Mouse (Mus musculus) heart, embryonic 15.5 days (tissue): ENCODE results near the gene Coq8a. TPM values are rescaled to one million over a fixed set of nuclear protein-coding genes. Genes with fewer than 3 reads are reported as not detected.
A peak's percentile ranks its signal among the peaks of the same experiment; 100 is the strongest.

ENCODE experiments used
- ATAC-seq: fragments of 200-750 bp; cut with Nextera tagmentation; replicated peaks from 2 replicates; pipeline ENCODE4 v1.8.0; 2017; ENCODE audit warnings: low read depth, moderate TSS enrichment; ENCODE audit not compliant: insufficient number of reproducible peaks, insufficient read depth, low FRiP score
- H3K27ac ChIP-seq: fragments of 300-500 bp; sonication (generic); 2 replicates; pipeline ENCODE4 v1.5.1; 2015; ENCODE audit warnings: mild to moderate bottlenecking, inconsistent platforms
- H3K27me3 ChIP-seq: fragments of 300-500 bp; sonication (generic); 2 replicates; pipeline ENCODE4 v1.6.1; 2015; ENCODE audit warnings: inconsistent platforms
- H3K36me3 ChIP-seq: fragments of 300-500 bp; sonication (generic); 2 replicates; pipeline ENCODE4 v1.6.1; 2015; ENCODE audit warnings: mild to moderate bottlenecking, inconsistent platforms
- H3K4me1 ChIP-seq: fragments of 300-500 bp; sonication (generic); replicated peaks from 2 replicates; pipeline ENCODE4 v1.6.1; 2015; ENCODE audit warnings: inconsistent platforms
- H3K4me2 ChIP-seq: fragments of 300-500 bp; sonication (generic); 2 replicates; pipeline ENCODE4 v1.6.1; 2015; ENCODE audit warnings: inconsistent platforms, mild to moderate bottlenecking, moderate library complexity
- H3K4me3 ChIP-seq: fragments of 300-500 bp; sonication (generic); 2 replicates; pipeline ENCODE4 v1.5.1; 2015; ENCODE audit warnings: mild to moderate bottlenecking, inconsistent platforms
- H3K9ac ChIP-seq: fragments of 300-500 bp; sonication (generic); 2 replicates; pipeline ENCODE4 v1.6.1; 2015; ENCODE audit warnings: mild to moderate bottlenecking, inconsistent platforms
- H3K9me3 ChIP-seq: fragments of 300-500 bp; sonication (generic); replicated peaks from 2 replicates; pipeline ENCODE4 v1.6.1; 2016; ENCODE audit warnings: inconsistent platforms
- WGBS: fragments of 180-500 bp; shearing (Covaris S2); methylation state at CpG from one replicate; pipeline ENCODE4 v1.1.7; 2015; ENCODE audit warnings: mixed read lengths; 5-methylcytosine and 5-hydroxymethylcytosine counted together
- polyA plus RNA-seq: library from polyadenylated mRNA; unstranded; fragments of >200 nt; fragmentation: Nextera tagmentation; extraction: Ambion mirVana; gene quantifications from 2 replicates; pipeline ENCODE4 v1.2.1, GENCODE M21; 2015

The Coq8a gene
- polyA plus RNA-seq, 1 experiment from 2014 or later = 66.7 TPM

DNA sequence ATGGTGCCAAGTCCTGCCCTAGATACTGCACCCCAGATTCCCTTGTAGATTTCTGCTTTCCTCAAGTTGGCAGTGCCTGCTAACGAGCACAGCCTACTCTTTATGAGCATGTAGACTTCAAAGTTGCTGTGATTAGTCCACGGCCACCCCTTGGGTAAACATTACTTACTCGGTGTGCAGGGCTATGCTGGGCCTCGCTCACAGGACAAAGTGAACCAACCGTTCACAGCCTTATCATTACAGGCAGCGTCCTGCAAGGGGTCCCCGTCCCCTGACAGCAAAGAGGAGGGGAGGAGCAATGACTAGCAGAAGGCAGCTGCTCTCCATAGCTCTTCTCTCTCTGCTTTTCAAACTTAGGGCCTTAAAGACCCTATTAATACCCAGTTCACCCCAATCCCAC is 14.6 kb downstream of the Coq8a start:
- no peak for ATAC-seq
- H3K27me3 ChIP-seq = no peaks in the 10 kb centered on the region
- H3K4me3 ChIP-seq = no peak overlapping the region
- no peak overlapping the region for H3K9ac ChIP-seq
- H3K4me1 ChIP-seq = peaks cover 52% of the 10 kb centered on the region
- no peaks in the 10 kb centered on the region for H3K36me3 ChIP-seq
- H3K27ac ChIP-seq = peak overlapping the region; percentile 84
- H3K4me2 ChIP-seq = no peak overlapping the region
- no peaks in the 10 kb centered on the region for H3K9me3 ChIP-seq
- 28% methylated on average over 7 of the region's 7 CpGs for WGBS

DNA sequence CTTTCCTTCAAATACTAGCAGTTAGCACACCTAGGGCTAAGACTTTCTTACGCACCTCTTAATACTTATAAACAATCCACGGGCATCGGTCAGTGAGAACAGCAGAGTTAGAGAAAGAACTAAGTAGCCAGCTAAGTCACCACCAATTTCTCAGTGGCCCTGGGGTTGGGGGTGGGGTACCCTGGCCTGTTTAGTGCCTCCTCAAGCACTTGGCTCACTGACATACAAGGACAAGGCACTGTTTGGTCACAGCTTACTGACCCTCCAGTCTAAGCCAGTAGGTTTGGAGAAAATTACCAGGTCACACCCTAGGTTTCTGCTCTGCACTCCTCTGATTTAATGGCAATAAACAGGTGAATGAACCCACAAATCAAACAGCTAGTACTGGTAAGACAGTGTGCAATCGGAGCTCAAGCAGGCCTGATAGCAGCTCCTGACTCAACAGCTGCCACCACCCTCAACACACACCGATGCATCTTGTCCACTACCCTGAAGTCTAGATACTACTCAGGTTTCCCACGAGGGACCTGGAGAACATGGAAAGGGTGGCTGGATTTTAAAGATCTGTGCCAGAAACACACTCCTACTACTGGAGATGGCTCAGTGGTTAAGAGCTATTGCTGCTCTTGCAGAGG is 15.8 kb downstream of the Coq8a start:
- H3K4me3 ChIP-seq = no peak overlapping the region
- no peak for ATAC-seq
- no peak overlapping the region for H3K4me2 ChIP-seq
- H3K4me1 ChIP-seq = peaks cover 54% of the 10 kb centered on the region
- H3K9ac ChIP-seq = no peak overlapping the region
- 84% methylated on average over 6 of the region's 6 CpGs for WGBS
- H3K36me3 ChIP-seq = no peaks in the 10 kb centered on the region
- H3K27me3 ChIP-seq = no peaks in the 10 kb centered on the region
- H3K9me3 ChIP-seq = no peaks in the 10 kb centered on the region
- H3K27ac ChIP-seq = no peak overlapping the region

DNA sequence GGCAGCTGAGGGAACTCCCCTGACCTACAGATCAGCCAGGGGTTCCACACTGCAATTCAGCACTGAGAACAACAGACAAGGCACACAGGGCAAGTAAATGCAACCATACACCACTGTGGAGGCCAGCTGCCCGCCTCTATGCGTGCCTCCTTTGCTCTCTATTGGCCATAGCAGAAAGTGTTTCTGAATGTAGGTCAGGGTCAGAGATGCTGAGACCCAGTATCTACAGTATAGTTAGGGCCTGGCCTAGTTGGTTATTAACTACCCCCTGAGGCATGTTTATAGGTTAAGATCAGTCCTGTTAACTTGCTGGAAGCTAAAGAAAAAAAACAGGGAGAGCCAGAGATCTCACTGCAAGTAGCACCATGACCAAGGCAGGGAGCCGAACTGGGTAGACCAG is 16.7 kb downstream of the Coq8a start:
- Histone ChIP-seq H3K4me3 (no peak overlapping the region), H3K36me3 (no peaks in the 10 kb centered on the region), H3K9me3 (no peaks in the 10 kb centered on the region), H3K4me2 (no peak overlapping the region), H3K9ac (no peak overlapping the region), H3K27ac (no peak overlapping the region), H3K4me1 (peaks cover 54% of the 10 kb centered on the region), H3K27me3 (no peaks in the 10 kb centered on the region)
- 73% methylated on average over 3 of the region's 3 CpGs for WGBS
- no peak for ATAC-seq

DNA sequence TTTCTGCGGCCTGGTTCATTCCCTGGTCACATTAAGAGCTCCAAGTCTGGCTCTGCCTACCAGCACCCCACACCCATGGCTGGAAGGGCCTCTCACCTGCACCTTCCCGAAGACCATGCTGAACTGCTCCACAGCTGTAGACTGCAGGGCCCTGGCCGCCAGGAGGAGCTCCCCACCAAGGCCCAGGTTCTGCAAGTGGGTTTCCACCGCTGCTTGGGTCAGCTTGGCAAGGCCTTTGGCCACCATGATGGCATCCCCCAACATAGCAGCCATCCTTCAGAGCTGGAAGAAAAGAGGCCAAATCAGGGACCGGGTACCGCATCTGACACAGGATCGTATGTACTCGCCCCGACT is 17.5 kb downstream of the Coq8a start:
- Histone ChIP-seq H3K9me3 (no peaks in the 10 kb centered on the region), H3K27ac (no peak overlapping the region), H3K4me1 (peaks cover 48% of the 10 kb centered on the region), H3K9ac (no peak overlapping the region), H3K4me3 (no peak overlapping the region), H3K36me3 (no peaks in the 10 kb centered on the region), H3K4me2 (no peak overlapping the region), H3K27me3 (no peaks in the 10 kb centered on the region)
- 86% methylated on average over 9 of the region's 9 CpGs for WGBS
- ATAC-seq = no peak

DNA sequence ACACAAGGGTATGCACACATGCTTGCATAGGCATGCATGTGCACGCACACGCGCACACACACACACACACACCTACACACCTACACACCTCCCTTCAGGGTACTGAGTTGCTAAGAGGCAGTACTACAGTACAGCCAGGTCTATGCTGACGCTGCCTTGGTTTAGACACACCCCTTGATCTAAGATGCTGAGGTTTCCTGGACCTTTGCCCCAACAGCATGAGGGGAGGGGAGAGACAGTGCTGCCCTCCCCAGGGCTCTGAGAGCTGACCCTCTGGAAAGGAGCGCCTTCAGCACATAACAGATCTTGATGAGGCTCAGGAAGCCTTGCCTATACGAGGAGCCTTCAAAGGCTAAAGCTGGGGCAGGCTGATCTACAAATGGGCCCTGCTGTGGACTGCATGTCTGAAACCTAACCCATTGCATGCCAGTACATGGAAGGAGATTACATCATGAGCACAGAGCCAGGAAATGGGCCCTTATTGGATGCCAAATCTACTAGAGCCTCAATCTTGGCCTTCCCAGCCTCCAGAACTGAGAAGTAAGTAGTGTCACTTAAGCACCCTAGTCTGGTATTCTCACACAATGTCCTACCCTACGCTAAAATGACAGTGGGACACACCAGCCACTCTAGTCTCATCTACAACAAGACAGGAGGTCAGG is 18.0 kb downstream of the Coq8a start:
- no peak for ATAC-seq
- H3K4me3 ChIP-seq = no peak overlapping the region
- 86% methylated on average over 7 of the region's 7 CpGs for WGBS
- H3K27ac ChIP-seq = no peak overlapping the region
- H3K4me1 ChIP-seq = peaks cover 43% of the 10 kb centered on the region
- H3K36me3 ChIP-seq = no peaks in the 10 kb centered on the region
- no peaks in the 10 kb centered on the region for H3K9me3 ChIP-seq
- H3K27me3 ChIP-seq = no peaks in the 10 kb centered on the region
- no peak overlapping the region for H3K4me2 ChIP-seq
- no peak overlapping the region for H3K9ac ChIP-seq

DNA sequence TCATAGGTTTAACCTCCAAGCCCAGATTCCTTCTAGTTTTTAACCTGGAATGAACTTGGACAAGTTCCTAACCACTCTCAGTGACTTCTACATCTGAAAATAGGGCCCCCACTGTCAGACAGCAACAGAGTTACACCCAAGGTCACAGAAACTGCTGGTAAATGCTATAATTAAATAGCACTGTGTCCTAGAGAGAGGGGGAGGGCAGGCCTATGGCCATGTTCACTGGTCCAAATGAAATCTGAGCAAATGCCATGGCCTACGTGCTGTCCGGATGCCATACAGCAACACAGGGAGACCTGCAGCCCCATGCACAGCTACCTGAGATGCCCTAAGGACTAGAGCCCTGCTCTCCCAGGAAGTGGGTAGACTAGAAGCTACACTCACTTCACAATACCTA is 19.6 kb downstream of the Coq8a start:
- no peak overlapping the region for H3K9ac ChIP-seq
- H3K36me3 ChIP-seq = no peaks in the 10 kb centered on the region
- no peak; the same call in 1 of the 2 replicates for ATAC-seq
- H3K27ac ChIP-seq = peak overlapping the region; percentile 62
- no peak overlapping the region for H3K4me2 ChIP-seq
- no peak overlapping the region for H3K4me3 ChIP-seq
- H3K9me3 ChIP-seq = no peaks in the 10 kb centered on the region
- H3K27me3 ChIP-seq = no peaks in the 10 kb centered on the region
- WGBS = 66% methylated on average over 2 of the region's 2 CpGs
- H3K4me1 ChIP-seq = peaks cover 29% of the 10 kb centered on the region

DNA sequence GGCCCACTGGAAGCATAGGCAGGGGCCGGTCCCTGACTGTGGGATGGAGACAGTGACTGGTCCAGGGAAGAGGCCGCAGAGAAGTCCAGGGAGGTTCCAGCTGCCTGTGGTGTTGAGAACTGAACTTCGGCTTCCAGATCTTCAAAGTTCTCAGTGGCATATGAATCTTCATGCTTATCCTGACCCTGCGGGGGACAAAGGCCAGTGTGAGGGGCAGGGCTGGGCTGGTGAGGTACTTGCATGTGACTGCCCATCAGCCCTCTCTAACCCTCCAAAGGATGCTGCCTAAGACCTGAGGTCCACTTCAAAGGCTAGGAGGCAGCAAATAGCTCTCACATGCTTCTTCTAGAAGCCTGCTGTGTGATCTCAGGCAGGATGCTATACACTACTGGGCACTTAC is 20.3 kb downstream of the Coq8a start:
- Histone ChIP-seq H3K36me3 (no peaks in the 10 kb centered on the region), H3K9ac (no peak overlapping the region), H3K4me2 (no peak overlapping the region), H3K27me3 (no peaks in the 10 kb centered on the region), H3K27ac (peak overlapping the region; percentile 62), H3K9me3 (no peaks in the 10 kb centered on the region), H3K4me3 (no peak overlapping the region), H3K4me1 (peaks cover 23% of the 10 kb centered on the region)
- no peak for ATAC-seq
- 88% methylated on average over 4 of the region's 4 CpGs for WGBS

DNA sequence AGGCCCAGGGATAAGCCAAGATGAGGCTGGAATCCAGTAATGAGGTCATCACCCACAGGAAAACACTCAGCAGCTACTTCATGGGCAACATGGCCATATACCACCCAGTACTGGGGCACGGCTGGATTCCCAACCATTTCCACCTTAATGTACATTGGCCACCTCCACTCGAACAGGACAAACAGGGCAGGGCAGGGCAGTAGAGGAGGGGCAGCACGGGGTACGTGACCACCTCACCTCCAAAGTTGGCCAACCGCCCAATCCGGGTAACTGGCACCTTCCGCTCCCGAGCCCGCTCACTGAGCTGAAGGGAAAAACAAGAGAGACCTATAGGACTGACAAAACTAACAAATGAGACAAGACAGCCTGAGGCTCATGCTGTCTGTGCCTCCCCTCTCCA is 21.1 kb downstream of the Coq8a start:
- Histone ChIP-seq H3K27ac (no peak overlapping the region), H3K4me1 (peaks cover 19% of the 10 kb centered on the region), H3K27me3 (no peaks in the 10 kb centered on the region), H3K4me2 (no peak overlapping the region), H3K9ac (no peak overlapping the region), H3K9me3 (no peaks in the 10 kb centered on the region), H3K36me3 (no peaks in the 10 kb centered on the region), H3K4me3 (no peak overlapping the region)
- no peak for ATAC-seq
- 87% methylated on average over 9 of the region's 9 CpGs for WGBS

DNA sequence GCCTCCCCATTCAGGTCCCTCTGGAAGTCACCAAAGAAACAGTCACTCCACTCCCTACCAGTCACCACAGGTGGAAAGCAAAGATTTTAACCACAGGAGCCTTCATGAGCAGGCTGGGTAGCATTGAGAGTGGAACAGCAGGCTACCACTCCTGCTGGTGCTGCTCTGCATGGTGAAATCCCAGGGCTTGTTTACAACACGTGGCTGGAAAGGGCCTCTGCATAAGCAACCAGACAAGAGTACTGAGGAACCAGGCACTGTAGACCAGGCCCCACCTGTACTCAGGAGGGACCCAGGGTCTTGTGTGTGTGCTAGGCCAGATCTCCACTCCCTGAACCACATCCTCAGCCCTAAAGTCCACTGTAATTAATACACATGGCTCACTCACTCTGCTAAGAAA is 22.6 kb downstream of the Coq8a start:
- Histone ChIP-seq H3K4me2 (no peak overlapping the region), H3K4me1 (peaks cover 19% of the 10 kb centered on the region), H3K9ac (no peak overlapping the region), H3K27me3 (no peaks in the 10 kb centered on the region), H3K9me3 (no peaks in the 10 kb centered on the region), H3K36me3 (no peaks in the 10 kb centered on the region), H3K27ac (no peak overlapping the region), H3K4me3 (no peak overlapping the region)
- WGBS = 14% methylated on average over 1 of the region's 1 CpGs
- ATAC-seq = no peak

DNA sequence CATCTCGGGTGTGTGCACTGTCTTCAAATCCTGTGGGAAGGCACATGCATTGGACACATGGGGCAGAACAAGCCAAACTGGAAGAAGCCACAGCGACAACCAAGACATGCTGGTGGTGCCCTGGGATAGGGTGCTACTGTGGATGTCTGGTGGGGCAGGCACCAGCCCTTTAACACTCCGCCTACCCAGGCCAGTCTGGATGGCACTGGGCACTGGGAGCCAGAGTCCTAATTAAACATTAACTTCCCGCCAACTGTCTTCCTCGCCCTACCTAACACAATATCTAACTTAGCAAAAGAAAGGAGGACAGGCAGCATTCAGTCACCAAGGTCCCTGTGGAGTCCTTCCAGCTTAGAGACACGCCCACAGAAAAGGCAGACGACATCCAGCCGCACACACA is 23.8 kb downstream of the Coq8a start:
- 0 out of 2 replicates have a peak, but pooled peaks cover 2% of the 10 kb centered on the region for H3K36me3 ChIP-seq
- WGBS = 63% methylated on average over 8 of the region's 8 CpGs
- no peaks in the 10 kb centered on the region for H3K27me3 ChIP-seq
- H3K27ac ChIP-seq = no peak overlapping the region
- no peaks in the 10 kb centered on the region for H3K9me3 ChIP-seq
- ATAC-seq = no peak
- H3K4me1 ChIP-seq = peaks cover 12% of the 10 kb centered on the region
- H3K4me2 ChIP-seq = no peak overlapping the region
- H3K9ac ChIP-seq = no peak overlapping the region
- H3K4me3 ChIP-seq = no peak overlapping the region

DNA sequence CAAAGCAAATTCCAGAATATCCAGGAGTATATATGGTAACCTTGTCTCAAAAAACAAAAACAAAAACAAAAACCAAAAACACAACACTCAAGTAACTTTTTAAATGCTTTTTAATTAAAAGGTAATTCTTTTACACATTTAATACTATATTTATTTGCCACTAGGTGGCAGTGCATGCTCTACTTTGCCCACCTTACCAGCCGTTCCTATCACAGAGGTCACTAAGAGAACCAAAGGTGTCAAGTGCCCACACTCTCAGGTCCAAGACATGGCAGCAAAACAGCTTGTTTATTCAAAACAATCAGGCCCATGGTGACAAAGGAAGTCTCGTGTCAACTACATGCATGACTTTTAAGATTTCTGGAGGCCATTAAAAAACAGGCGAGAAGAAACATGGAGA is 24.2 kb downstream of the Coq8a start:
- no peaks in the 10 kb centered on the region for H3K27me3 ChIP-seq
- WGBS = 35% methylated on average over 3 of the region's 3 CpGs
- H3K9me3 ChIP-seq = no peaks in the 10 kb centered on the region
- no peak overlapping the region for H3K4me3 ChIP-seq
- H3K9ac ChIP-seq = no peak overlapping the region
- peaks cover 7% of the 10 kb centered on the region; the same call in 1 of the 2 replicates for H3K36me3 ChIP-seq
- ATAC-seq = no peak
- H3K4me2 ChIP-seq = no peak overlapping the region
- H3K4me1 ChIP-seq = peaks cover 9% of the 10 kb centered on the region
- H3K27ac ChIP-seq = no peak overlapping the region

DNA sequence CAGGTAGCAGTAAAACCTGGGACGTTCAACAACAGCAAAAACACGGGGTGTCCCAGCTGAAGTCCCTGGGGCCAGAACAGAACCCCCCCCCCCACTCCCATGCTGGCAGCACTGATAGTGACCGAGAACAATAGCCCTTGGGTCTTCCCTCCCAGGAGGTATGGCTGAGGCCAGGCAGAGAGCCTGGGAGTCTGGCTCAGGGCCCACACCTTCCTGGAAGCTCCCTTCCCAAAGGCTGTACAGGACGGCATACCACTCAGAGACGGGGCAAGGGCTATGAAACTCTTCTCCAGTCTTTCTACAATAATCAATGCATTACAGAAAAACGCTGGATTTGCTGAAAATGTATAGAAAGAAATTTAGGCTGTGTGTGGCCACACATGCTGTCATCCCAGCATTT is 24.7 kb downstream of the Coq8a start:
- no peak overlapping the region for H3K4me2 ChIP-seq
- peaks cover 5% of the 10 kb centered on the region for H3K4me1 ChIP-seq
- no peak for ATAC-seq
- no peak overlapping the region for H3K27ac ChIP-seq
- no peak overlapping the region for H3K4me3 ChIP-seq
- peaks cover 11% of the 10 kb centered on the region; the same call in 1 of the 2 replicates for H3K36me3 ChIP-seq
- H3K27me3 ChIP-seq = no peaks in the 10 kb centered on the region
- H3K9me3 ChIP-seq = no peaks in the 10 kb centered on the region
- WGBS = 45% methylated on average over 6 of the region's 6 CpGs
- no peak overlapping the region for H3K9ac ChIP-seq
